Mouse (Mus musculus) neural tube, embryonic 11.5 days (tissue): Measurements from ENCODE around the gene Lrrfip1. TPM values are rescaled to one million over a fixed set of nuclear protein-coding genes. Genes with fewer than 3 reads are reported as not detected.

Source experiments
- ATAC-seq: fragments of 200-750 bp; cut with Nextera tagmentation; 2 replicates; pipeline ENCODE4 v1.8.0; 2017; ENCODE audit warnings: moderate number of reproducible peaks, mild to moderate bottlenecking, moderate TSS enrichment, moderate library complexity; ENCODE audit not compliant: insufficient read depth, low FRiP score, low TSS enrichment
- DNase-seq: peaks from one replicate; pipeline ENCODE4 v3.0.0-alpha.2; 2015; ENCODE audit warnings: low spot score
- H3K27ac ChIP-seq: fragments of 300-500 bp; sonication (generic); 2 replicates; pipeline ENCODE4 v1.5.1; 2014; ENCODE audit warnings: low read depth, mild to moderate bottlenecking, low read length
- H3K27me3 ChIP-seq: fragments of 300-500 bp; sonication (generic); 2 replicates; pipeline ENCODE4 v1.6.1; 2014; ENCODE audit warnings: mild to moderate bottlenecking, low read length, mixed read lengths; ENCODE audit not compliant: control insufficient read depth, insufficient read depth
- H3K36me3 ChIP-seq: fragments of 300-500 bp; sonication (generic); 2 replicates; pipeline ENCODE4 v1.6.1; 2014; ENCODE audit warnings: mild to moderate bottlenecking, low read length, moderate library complexity, mixed read lengths; ENCODE audit not compliant: control insufficient read depth, insufficient read depth
- H3K4me1 ChIP-seq: fragments of 300-500 bp; sonication (generic); 2 replicates; pipeline ENCODE4 v1.6.1; 2014; ENCODE audit warnings: low read length, mixed read lengths; ENCODE audit not compliant: control insufficient read depth, insufficient read depth
- H3K4me2 ChIP-seq: fragments of 300-500 bp; sonication (generic); 2 replicates; pipeline ENCODE4 v1.6.1; 2014; ENCODE audit warnings: low read depth, mild to moderate bottlenecking, moderate library complexity
- H3K4me3 ChIP-seq: fragments of 300-500 bp; sonication (generic); 2 replicates; pipeline ENCODE4 v1.5.1; 2014; ENCODE audit warnings: low read depth, low read length
- H3K9ac ChIP-seq: fragments of 300-500 bp; sonication (generic); 2 replicates; pipeline ENCODE4 v1.6.1; 2014; ENCODE audit warnings: mild to moderate bottlenecking, low read length
- H3K9me3 ChIP-seq: fragments of 300-500 bp; sonication (generic); 2 replicates; pipeline ENCODE4 v1.6.1; 2016; ENCODE audit warnings: low read length; ENCODE audit not compliant: control insufficient read depth
- WGBS: fragments of 180-500 bp; shearing (Covaris S2); extraction: QIAGEN DNeasy Blood & Tissue Kit; methylation state at CpG from one replicate; pipeline ENCODE4 v1.1.7; 2014; 5-methylcytosine and 5-hydroxymethylcytosine counted together
- polyA plus RNA-seq: library from polyadenylated mRNA; unstranded; fragments of >200 nt; fragmentation: Nextera tagmentation; extraction: Ambion mirVana; gene quantifications from 2 replicates; pipeline ENCODE4 v1.2.1, GENCODE M21; 2014

Gene Lrrfip1
- polyA plus RNA-seq, 1 experiment from 2014 or later: 26.9 TPM

- Histone ChIP-seq H3K27me3 (no peaks in the 10 kb centered on the region), H3K36me3 (no peaks in the 10 kb centered on the region; the same call in 1 of the 2 replicates), H3K27ac (no peak overlapping the region), H3K4me3 (no peak overlapping the region), H3K9me3 (no peaks in the 10 kb centered on the region), H3K4me1 (peaks cover under 1% of the 10 kb centered on the region; the same call in 1 of the 2 replicates), H3K4me2 (no peak overlapping the region), H3K9ac (no peak overlapping the region)
- ATAC-seq (no peak), DNase-seq (no peak)
- 82% methylated on average over 11 of the region's 11 CpGs for WGBS
Observed at GRCm38 (mm10) chr1:91022157-91022895, 23.8 kb downstream of the Lrrfip1 start.

GRCm38 (mm10) chr1:91023230-91023629, 24.7 kb downstream of the Lrrfip1 start:
- Histone ChIP-seq H3K4me2 (no peak overlapping the region), H3K36me3 (no peaks in the 10 kb centered on the region; the same call in 1 of the 2 replicates), H3K4me1 (no peaks in the 10 kb centered on the region), H3K9ac (no peak overlapping the region), H3K9me3 (no peaks in the 10 kb centered on the region), H3K4me3 (no peak overlapping the region), H3K27ac (no peak overlapping the region), H3K27me3 (no peaks in the 10 kb centered on the region)
- WGBS: 73% methylated on average over 5 of the region's 5 CpGs
- no peak for ATAC-seq
- DNase-seq: no peak

- ATAC-seq (no peak), DNase-seq (no peak)
- 89% methylated on average over 9 of the region's 9 CpGs for whole genome bisulfite sequencing
- Histone ChIP-seq H3K27me3 (no peaks in the 10 kb centered on the region), H3K4me2 (no peak overlapping the region), H3K4me1 (no peaks in the 10 kb centered on the region), H3K9ac (no peak overlapping the region), H3K4me3 (no peak overlapping the region), H3K27ac (no peak overlapping the region), H3K36me3 (no peaks in the 10 kb centered on the region; the same call in 1 of the 2 replicates), H3K9me3 (no peaks in the 10 kb centered on the region)
Observed at GRCm38 (mm10) chr1:91023960-91024359, 25.4 kb downstream of the Lrrfip1 start.

GRCm38 (mm10) chr1:91024464-91024863, 25.9 kb downstream of the Lrrfip1 start:
- H3K4me2 ChIP-seq: no peak overlapping the region
- no peaks in the 10 kb centered on the region for H3K27me3 ChIP-seq
- DNase-seq: no peak
- 58% methylated on average over 3 of the region's 3 CpGs for WGBS
- H3K27ac ChIP-seq: no peak overlapping the region
- no peak overlapping the region for H3K9ac ChIP-seq
- H3K4me3 ChIP-seq: no peak overlapping the region
- H3K4me1 ChIP-seq: no peaks in the 10 kb centered on the region
- no peaks in the 10 kb centered on the region; the same call in 1 of the 2 replicates for H3K36me3 ChIP-seq
- ATAC-seq: no peak
- no peaks in the 10 kb centered on the region for H3K9me3 ChIP-seq

GRCm38 (mm10) chr1:91026945-91027344, 28.4 kb downstream of the Lrrfip1 start:
- H3K4me3 ChIP-seq: no peak overlapping the region
- H3K9ac ChIP-seq: no peak overlapping the region
- no peak overlapping the region for H3K4me2 ChIP-seq
- H3K9me3 ChIP-seq: no peaks in the 10 kb centered on the region
- WGBS: 95% methylated on average over 2 of the region's 2 CpGs
- DNase-seq (no peak), ATAC-seq (no peak)
- H3K27me3 ChIP-seq: no peaks in the 10 kb centered on the region
- no peaks in the 10 kb centered on the region; the same call in 1 of the 2 replicates for H3K36me3 ChIP-seq
- no peaks in the 10 kb centered on the region for H3K4me1 ChIP-seq
- H3K27ac ChIP-seq: no peak overlapping the region

- no peak overlapping the region for H3K9ac ChIP-seq
- 97% methylated on average over 1 of the region's 1 CpGs for WGBS
- DNase-seq: no peak
Observed at GRCm38 (mm10) chr1:91030383-91030782, 31.8 kb downstream of the Lrrfip1 start.

GRCm38 (mm10) chr1:91031547-91031946, 33.0 kb downstream of the Lrrfip1 start:
- H3K27ac ChIP-seq: no peak overlapping the region
- no peak overlapping the region for H3K4me3 ChIP-seq
- no peak overlapping the region for H3K4me2 ChIP-seq
- DNase-seq (no peak), ATAC-seq (no peak)
- no peaks in the 10 kb centered on the region for H3K4me1 ChIP-seq
- no peak overlapping the region for H3K9ac ChIP-seq
- no peaks in the 10 kb centered on the region for H3K27me3 ChIP-seq
- WGBS: 80% methylated on average over 4 of the region's 4 CpGs
- no peaks in the 10 kb centered on the region for H3K36me3 ChIP-seq
- no peaks in the 10 kb centered on the region for H3K9me3 ChIP-seq

More at GRCm38 (mm10) chr1:91030383-91030782, 31.8 kb downstream of the Lrrfip1 start:
- Histone ChIP-seq H3K27me3 (no peaks in the 10 kb centered on the region), H3K27ac (no peak overlapping the region), H3K4me3 (no peak overlapping the region), H3K36me3 (no peaks in the 10 kb centered on the region), H3K4me2 (no peak overlapping the region), H3K4me1 (no peaks in the 10 kb centered on the region), H3K9me3 (no peaks in the 10 kb centered on the region)
- no peak for ATAC-seq

GRCm38 (mm10) chr1:91032393-91032971, 33.9 kb downstream of the Lrrfip1 start:
- WGBS: 73% methylated on average over 11 of the region's 11 CpGs
- DNase-seq (no peak), ATAC-seq (no peak)
- Histone ChIP-seq H3K27me3 (no peaks in the 10 kb centered on the region), H3K4me2 (no peak overlapping the region), H3K27ac (no peak overlapping the region), H3K4me1 (no peaks in the 10 kb centered on the region), H3K36me3 (no peaks in the 10 kb centered on the region), H3K9me3 (no peaks in the 10 kb centered on the region), H3K9ac (no peak overlapping the region), H3K4me3 (no peak overlapping the region)

GRCm38 (mm10) chr1:91034547-91034946, 36.0 kb downstream of the Lrrfip1 start:
- DNase-seq (no peak), ATAC-seq (no peak)
- H3K27ac ChIP-seq: no peak overlapping the region
- H3K9ac ChIP-seq: no peak overlapping the region
- whole genome bisulfite sequencing: 84% methylated on average over 3 of the region's 3 CpGs
- H3K4me1 ChIP-seq: no peaks in the 10 kb centered on the region
- no peak overlapping the region for H3K4me2 ChIP-seq
- no peaks in the 10 kb centered on the region for H3K9me3 ChIP-seq
- no peak overlapping the region for H3K4me3 ChIP-seq
- H3K36me3 ChIP-seq: no peaks in the 10 kb centered on the region
- no peaks in the 10 kb centered on the region for H3K27me3 ChIP-seq
